Mouse (Mus musculus) urinary bladder, postnatal 25 days (tissue): ENCODE measurements at regions not wholly inside any gene's neighbourhood (a gene's known extent, or its start where the extent isn't known, plus 50 kb on each side); places are given as distances from the start of the nearest gene placed in this dataset.

Experiments used
- DNase-seq: peaks from one replicate; pipeline ENCODE4 v3.0.0; 2022; ENCODE audit warnings: low spot score

DNA sequence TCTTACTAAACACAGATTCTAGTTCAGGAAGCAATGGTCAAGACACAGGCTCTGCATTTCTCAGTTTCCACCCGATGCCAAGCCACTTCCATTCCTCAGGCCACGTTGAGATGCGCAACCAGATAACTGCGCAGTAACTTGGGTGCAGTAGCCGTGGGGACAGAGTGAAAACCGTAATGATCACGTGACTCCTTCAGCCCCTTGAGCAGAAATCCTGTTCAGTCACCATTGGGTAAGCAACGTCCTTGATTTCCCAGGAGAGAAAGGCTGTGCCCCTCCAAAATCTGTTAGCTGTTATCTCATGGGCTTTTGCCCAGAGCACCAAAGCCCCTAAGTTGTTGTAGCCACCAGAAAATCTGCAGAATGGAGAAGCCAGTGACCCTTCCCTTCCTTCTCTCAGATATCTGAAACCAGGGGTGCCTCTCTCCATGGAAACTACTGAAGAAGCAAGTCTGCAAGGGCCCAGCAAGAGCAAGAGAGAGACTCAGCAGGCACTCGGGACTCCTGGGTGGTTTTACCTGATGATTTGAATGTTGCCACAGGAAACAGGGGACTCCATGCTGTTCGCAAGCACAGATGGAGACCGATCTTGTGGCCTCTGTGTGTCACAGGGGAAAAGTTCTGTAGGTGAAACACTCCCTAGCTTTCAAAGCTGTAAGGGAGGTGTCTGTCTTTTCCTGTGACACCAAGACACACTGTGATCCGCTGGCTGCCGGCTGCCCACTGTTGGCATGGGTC lies 126.7 kb downstream of the Lmo4 start:
- DNase-seq: no peak

DNA sequence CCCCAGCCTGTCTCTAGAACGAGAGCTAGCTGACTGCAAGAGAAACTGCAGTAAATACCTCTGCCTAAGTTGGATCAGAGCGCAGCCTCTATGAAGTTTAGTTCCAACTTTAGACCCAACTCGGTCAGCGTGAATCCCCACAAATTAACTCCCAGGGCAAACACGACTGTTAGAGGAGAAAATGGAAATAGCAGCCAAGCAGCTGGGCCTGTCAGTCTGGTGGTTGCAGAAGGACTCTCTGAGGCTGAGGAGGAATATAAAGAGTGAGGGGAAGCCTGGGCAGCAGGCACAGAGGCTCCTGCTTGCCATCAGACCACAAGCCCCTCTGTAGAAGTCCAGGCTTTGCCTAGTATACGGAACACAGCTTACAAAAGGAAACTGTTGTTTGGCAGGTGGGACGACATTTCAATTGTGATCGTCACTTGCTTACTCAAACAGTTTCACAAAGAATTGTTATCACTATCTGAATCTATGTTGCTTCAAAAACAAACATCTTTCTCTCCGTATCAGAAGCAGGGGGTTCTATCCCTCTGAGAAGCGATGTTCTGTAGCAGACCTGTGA lies 135.0 kb downstream of the Lmo4 start:
- DNase-seq: peak; percentile 20

DNA sequence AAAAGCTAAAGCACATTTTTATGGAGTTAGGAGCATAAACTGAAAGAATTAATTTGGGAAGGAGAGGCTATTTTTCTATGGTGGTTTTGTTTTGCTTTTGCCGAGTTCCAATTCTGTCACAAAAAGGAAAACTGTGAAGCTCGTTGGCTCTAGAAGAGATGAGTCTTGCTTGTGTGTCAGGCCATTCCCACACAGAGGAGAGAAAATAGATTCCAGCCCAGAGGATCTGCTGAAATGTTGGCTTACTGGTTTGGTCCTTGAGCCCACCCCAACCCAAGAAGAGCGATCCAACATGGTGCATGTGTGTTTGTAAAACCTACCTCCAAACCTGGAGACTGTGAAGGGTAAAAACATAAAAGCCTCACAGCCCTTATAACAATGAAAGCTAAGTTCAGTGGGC lies 138.0 kb downstream of the Lmo4 start:
- no peak for DNase-seq

DNA sequence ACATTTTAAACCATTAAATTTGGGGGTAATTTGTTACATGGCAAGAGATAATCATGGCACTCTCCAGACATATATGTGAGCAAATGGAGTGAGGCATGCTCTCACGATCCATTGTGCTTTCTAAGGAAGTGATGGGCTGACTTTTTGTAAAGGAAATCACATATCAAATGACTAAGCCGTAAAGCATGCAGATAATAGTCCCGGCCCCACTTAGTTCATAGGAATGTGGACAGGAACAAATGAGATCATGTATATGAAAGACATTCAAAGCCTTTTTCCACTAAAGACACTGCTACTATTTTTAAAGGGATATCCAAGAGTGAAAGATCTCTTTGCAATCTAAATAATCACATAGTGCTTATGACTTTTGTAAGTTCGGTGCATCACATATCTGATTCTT lies 146.9 kb downstream of the Lmo4 start:
- no peak for DNase-seq

DNA sequence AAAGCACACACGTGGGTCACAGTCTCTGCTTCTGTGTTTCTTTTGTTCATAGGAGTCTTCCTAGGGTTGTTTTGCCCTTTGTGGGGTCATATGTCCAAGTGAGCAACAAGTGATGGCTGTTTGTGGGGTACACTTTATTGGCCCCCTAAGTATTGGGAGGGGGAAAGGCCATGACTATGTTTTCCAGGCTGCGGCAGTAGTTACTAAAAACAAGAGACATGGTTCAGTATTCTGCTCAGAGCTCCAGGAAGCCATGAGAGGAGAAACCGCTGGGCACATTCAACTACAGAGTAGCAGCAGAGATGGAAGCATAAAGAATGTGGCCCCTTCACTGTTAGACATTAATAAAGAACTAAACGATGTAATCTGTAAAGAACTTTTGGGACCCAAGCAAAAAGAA lies 154.7 kb downstream of the Lmo4 start:
- no peak for DNase-seq

DNA sequence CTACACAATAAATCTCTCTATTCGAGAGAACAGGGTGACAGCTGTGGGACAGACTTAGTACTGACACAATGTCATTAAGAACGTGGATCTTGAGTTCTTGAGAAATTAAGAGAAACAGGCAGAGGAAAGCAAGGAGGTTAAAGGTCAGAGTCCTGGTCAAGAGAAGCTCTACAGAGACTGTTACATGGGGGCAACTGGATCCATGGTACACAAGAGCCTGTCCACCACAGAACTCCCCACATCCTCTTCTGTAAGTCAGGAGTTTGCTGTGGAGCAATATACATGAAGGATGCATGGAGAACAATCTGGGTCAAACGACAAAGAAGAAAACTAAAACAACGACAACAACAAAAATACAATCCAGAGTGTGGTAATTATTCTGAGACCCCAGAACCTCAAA lies 155.8 kb downstream of the Lmo4 start:
- DNase-seq: no peak

DNA sequence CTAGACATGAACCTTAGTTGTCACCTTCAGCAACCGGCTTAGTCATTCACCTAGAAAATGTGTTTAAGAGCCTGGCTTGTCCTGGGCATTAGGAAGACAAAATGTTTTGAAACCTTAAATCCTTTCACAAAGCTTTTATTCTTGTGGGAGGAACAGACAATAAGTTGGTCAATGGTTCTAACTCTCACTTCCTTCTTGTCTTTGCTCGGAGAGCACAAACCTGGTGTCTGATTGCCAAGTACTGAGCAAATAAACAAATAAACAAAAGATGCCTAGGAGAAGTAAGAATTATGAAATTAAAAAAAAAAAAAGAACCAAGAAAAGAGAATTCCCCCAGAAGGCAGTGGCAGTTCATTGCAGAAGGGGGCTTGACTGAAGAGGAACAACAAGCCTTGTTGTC lies 160.7 kb downstream of the Lmo4 start:
- no peak for DNase-seq

DNA sequence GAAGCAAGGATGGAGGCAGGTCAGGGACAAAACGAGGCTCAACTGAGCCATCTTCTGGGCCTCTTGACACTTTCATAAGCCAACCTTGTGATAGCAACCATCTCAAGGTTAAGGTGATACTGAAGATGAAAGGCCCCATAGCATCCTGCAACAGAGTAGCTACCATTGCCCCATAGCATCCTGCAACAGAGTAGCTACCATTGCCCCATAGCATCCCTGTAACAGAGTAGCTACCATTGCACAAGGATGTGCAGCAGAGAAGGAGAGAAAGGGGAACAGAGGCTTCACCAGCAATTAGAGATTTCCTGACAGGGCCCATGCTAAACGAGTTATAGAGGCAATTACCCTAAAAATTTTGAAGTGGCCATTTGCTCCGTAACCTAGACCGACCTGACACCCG lies 163.2 kb downstream of the Lmo4 start:
- no peak for DNase-seq

DNA sequence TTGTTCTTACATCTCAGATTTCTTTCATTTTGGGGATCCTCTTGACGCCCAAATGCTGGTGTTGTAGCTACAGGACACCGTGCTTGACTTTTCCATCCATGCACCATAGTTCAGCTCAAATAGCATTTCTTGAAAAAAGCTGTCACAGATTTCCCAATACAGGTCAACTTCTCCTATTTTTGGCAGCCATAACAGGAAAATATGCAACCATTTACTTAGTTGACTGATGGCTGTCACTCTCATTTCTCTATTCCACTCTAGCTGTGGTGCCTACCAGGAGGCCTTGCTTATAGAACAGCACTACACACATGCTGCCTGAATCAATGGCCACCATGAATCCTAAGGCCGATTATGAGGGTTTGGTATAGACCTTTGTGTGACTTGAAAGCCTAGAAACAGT lies 165.5 kb downstream of the Lmo4 start:
- DNase-seq: no peak

DNA sequence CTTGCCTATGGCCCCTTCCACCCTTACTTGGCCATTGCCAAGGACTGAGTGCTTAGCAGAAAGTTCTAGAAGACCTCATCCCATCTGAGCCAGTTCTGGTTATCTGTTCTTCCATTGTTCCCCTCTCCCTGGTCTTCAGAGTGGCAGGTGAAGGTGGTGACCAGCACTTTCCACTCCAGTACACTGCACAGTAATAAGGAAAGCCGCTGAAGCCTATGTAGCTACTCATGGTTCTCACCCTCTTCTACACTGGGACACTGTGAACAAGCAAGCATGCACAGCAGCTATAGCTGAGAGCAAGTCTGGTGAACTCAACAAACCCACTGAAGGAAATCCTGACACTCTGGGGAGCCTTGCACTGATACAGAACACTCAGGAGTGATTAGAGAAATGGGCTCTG lies 175.4 kb downstream of the Lmo4 start:
- DNase-seq: no peak

DNA sequence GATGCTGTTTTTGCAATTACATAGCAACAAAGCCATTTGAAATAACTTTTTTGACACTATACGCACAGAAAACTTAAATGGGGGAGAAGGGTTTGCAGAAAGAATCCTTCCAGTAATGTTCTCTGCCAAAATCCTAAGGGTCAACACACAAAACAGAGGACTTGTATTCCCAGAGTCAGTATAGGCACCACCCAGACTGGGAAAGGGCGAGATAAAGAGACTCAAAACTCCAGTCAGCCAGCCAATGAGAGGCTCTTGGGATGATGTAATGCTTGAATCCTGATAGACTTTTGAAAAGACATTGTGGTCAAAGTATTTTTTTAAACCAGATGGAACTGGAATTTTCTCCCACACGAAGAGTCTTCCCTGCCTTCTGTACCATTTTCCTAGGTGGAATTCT lies 175.9 kb downstream of the Lmo4 start:
- DNase-seq: no peak

DNA sequence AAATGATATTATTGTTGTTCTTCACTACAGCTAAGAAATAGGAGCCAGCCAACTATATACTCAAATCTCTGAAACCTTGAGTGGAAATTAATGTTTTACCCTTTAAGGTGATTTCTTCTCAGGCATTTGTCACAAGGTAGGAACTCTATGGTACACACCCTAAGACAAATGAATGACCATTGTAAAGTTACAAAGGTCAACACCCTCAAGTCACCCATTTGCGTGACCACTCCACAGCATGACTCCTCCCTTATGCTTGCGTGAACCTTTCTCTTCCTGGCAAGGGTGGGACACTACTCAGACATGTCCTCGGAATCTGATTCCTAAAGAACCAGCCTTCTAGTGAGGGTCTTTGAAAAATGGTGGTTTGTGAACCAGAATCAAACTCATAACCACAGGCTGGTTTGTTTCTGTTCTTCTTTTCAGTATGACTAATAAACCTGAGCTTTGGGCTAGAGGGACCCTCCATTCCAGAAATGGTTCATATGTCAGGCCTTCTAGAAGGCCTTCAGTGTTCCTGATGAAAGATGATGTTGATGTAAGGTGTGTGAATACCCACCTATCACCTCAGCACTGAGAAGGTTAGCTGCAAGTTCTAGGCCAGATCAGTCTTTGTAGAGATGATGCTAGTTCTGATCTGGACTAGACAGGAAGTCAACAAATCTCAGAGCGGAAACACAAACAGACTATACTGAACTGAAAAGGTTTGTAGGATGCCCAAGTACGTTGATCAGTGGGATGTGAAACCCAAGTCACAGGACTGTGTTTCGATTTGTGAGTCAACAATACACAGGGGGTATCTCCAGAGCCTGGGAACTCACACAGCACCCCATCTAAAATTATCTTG lies 177.7 kb downstream of the Lmo4 start:
- DNase-seq: no peak

DNA sequence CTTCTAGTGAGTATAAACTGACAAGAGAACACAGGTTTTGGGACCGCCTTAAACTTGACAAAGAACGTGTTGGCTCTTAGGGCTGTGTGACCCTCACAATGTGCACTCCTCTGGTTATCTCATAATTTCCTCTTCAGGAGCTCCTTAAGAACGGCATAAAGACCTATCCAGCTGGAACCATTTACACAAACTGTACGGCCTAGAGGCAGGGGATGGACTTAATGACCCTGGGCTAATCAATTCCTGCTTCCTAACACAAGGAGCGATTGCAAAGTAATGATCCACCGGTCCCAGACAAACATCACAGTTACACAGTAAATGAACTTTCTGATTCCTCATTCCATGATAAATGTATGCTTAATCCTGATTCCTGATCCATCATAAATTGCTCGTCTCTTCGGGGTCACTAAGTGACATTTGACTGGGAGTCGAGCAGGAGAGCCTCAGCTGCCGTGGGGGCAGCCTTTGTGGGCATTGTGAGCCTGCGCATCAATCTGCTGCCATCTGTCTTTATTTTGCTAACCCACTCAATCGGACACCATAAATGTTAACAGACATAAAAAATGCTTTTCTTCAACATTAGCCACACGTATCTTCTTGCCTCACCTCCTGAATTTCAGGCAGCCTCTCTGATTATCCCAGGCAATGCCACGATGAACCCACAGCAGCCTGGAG lies 179.4 kb downstream of the Lmo4 start:
- no peak for DNase-seq

DNA sequence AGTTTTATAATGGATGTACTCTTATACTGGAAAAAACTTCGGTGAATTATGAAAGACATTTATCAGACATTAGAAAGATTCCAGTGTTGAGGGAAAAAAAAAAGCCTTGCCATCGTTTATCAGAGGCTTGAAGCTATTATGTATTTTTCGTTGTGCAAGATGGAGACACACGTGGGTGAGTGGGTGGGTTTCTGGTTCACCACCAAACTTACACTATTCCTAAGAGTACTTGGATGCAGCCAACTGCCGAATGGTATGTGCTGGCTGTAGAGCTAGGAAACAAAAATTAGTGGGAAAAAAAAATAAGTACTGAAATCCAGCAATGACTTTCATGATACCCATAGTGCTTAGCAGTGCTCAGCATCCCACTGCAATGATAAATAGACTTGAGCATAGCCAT lies 180.8 kb downstream of the Lmo4 start:
- no peak for DNase-seq

DNA sequence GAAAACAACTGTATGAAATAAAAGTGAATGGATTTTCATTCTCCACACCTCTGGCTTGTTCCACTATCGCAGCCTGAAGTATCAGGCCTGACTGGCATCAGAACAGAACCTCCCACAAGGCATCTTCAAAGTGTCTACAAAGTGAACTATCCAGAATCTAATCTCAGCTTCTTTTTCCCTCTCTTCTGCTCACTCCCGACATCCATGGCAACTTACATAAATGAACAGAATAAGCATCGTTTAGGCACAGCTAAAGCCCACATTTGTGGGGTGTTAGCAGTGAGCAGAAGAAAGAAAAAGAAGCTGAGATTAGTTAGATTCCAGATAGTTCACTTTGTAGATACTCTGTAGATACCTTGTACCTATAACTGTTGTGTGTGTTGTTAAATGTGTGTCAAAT lies 182.0 kb downstream of the Lmo4 start:
- DNase-seq: no peak

DNA sequence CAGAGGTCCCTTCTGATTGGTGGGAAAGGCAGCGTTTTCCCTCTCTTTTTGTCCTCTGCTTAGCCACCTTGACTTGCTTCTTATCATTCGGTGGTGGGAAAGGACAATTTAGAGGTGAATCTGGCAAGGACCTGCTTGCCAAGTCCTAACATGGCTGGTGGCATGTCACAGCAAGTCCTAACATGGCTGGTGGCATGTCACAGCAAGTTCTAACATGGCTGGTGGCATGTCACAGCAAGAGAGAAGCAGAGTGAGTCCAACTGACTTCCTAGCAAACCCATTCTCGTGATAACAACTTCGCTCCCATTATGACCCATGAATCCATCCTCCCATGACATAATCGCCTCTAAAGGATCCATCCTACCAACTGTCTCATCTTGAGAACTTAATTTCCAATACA lies 183.1 kb downstream of the Lmo4 start:
- DNase-seq: no peak

DNA sequence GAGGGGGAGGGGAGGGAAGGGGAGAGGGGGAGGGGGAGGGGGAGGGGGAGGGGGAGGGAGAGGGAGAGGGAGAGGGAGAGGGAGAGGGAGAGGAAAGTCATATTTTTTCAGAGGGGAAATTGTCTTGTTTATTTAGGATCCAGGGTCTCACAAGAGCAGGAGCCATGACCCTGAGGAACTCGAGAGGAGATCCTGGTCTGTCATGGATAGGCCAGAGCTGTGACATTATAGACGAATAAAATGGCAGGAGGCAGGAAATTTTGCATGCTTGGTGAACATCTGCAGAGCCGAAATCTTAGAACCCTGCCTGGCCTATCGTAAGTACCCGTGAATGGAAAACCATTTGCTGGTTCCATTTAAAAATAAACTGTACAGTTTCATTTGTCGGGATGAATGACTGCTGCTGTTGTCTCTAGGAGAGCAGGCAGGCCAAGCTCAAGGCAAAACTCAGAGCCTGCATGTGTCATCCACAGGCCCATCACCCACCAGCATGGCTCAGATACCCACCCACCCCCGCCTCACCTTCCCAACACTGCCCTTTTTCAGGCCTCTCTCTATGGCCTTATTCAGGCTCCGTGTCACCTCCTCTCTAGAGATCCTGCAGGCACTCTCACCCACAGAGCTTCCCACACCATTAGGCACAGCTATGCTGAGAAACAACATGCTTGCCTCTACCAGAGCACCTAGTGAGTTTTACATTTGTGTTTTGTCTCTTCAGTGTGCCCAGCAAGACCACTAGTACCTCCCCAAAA lies 184.7 kb downstream of the Lmo4 start:
- no peak for DNase-seq

DNA sequence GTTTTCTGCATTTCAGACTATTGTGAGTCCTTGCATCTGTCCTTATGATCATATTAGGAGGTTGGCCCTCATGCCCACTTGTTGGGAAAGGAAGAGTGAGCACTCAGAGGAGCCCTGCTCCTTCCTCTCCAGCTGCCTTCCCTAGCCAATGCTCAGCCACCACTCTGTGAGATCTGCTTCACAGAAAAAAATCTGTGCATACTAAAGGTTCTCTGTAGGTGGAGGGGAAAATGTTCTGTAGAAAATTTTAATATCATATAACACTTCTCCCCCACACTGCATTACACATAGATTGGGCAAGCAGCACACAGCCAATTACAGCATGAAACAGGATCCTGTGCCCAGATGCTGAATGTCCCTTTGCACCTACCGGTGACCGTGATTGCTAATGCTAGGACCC lies 185.7 kb downstream of the Lmo4 start:
- no peak for DNase-seq

DNA sequence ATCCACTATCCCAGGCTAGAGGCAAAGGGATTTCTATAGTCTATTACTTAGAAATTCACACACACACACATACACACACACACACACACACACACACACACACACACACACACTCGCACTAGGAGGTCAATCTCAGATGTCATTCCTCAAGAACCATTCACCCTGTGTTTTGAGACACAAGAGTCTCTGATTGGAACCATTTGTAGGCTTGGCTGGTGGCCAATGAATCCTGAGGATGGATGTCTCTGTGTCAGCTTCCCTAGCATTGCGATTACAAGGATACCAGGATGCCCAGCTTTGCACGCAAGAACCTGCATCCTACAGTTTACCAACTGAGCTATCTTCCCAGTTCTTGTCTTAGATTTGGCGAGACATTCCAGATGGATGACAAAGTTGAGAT lies 186.5 kb downstream of the Lmo4 start:
- DNase-seq: no peak

DNA sequence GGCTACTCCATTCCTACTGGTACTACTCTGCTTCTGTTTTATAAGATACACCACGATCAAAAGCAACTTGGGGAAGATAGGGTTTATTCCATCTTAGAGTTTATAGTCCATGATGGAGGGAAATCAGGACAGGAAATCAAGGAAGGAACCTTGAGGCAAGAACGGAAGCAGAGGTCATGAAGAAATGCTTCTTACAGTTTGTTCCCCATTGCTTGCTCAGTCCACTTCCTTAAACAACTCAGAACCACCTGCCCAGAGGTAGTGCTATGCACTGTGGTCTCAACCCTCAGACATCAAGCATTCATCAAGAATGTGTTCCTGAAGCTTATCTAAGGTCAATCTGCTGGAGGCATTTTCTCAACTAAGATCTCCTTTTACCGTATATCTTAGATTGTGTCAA lies 189.8 kb downstream of the Lmo4 start:
- DNase-seq: no peak

DNA sequence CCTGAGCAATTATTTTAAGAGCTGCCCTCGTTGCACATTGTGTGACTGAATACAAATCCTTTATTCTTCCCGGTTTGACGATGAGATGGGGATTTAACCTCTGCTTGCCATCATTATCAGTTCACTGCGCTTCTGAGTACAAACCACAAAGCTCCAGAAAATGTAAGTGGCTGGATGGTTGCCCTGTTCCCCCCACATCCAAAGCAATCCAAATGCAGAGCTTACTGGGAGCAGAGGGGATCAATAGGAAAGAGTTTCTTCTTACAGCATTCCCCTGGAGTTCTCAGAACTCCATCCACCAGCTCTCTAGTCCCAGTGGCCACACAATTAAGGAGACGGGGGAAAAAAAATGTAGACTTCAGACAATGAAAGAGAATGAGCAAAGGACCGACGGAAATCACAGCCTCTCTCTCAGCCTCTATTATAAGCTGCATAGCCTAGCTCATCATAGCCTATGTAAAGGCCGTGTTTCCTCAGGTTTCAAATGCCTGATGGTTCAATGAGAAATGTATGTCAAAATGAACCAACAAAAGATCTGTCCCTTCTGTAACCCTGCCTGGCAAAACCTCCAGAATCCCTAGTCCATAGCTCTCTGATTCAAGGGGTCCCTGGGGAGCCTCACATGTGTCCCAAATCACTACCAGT lies 191.4 kb downstream of the Lmo4 start:
- no peak for DNase-seq

DNA sequence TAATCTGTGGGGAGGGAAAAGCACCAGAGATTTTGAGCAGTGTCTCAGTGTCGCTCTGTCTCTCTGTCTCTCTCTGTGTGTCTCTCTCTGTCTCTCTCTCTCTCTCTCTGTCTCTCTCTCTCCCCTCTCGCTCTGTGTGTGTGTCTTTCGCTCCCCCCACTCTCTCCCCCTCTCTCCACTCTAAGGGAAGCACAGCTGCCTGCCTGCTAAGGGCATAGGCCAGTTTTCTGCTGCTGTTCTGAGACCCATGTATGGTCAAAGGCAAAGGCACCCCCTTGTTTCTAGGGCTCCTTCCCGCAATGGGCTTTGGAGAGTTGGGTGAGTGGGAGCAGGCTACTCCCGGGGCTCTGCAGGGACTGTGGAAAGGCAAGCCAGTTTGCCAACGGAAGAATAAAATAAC lies 192.2 kb downstream of the Lmo4 start:
- no peak for DNase-seq
